Mouse (Mus musculus): ENCODE measurements around the gene Plekhg6. TPM values are rescaled to one million over a fixed set of nuclear protein-coding genes. Genes with fewer than 3 reads are reported as not detected.

The Plekhg6 gene
- polyA plus RNA-seq (2015; fragmentation: Nextera tagmentation; extraction: Ambion mirVana) = 3.1 and 3.9 TPM in 2 replicates

GRCm38 (mm10) chr6:125380372-125381360 is at the start of gene Plekhg6:
Gene Plekhg6, minus strand, starts transcription at chr6:125380793.
- Histone ChIP-seq H3K27me3 (replicated peaks) (peaks cover 26% of the 10 kb centered on the region), H3K27ac (no peak within 1 kb of the TSS)

GRCm38 (mm10) chr6:125429741-125430140 is 49.1 kb upstream of the Plekhg6 start:
- Histone ChIP-seq H3K4me3 (replicated peaks) (no peak overlapping the region), H3K9ac (no peak overlapping the region), H3K36me3 (no peaks in the 10 kb centered on the region), H3K9me3 (no peaks in the 10 kb centered on the region), H3K27ac (no peak overlapping the region), H3K27me3 (replicated peaks) (no peaks in the 10 kb centered on the region), H3K4me2 (no peak overlapping the region), H3K4me1 (peaks cover 12% of the 10 kb centered on the region)
- no peak for ATAC-seq (ENCODE audit: insufficient read depth, low FRiP score, low read depth)
- WGBS = 69% methylated on average over 6 of the region's 6 CpGs

More at GRCm38 (mm10) chr6:125380372-125381360, at the start of gene Plekhg6:
- Histone ChIP-seq H3K4me3 (replicated peaks) (peak within 1 kb of the TSS; percentile 48), H3K9me3 (no peaks in the 10 kb centered on the region), H3K9ac (peak within 1 kb of the TSS; percentile 11; the same call in 1 of the 2 replicates), H3K36me3 (no peaks in the 10 kb centered on the region), H3K4me1 (peaks cover 35% of the 10 kb centered on the region), H3K4me2 (peak within 1 kb of the TSS; percentile 92)
- WGBS = 10% methylated on average over 33 of the region's 40 CpGs
- peak; percentile 48 for ATAC-seq (ENCODE audit: insufficient read depth, low FRiP score, low read depth)

DNA sequence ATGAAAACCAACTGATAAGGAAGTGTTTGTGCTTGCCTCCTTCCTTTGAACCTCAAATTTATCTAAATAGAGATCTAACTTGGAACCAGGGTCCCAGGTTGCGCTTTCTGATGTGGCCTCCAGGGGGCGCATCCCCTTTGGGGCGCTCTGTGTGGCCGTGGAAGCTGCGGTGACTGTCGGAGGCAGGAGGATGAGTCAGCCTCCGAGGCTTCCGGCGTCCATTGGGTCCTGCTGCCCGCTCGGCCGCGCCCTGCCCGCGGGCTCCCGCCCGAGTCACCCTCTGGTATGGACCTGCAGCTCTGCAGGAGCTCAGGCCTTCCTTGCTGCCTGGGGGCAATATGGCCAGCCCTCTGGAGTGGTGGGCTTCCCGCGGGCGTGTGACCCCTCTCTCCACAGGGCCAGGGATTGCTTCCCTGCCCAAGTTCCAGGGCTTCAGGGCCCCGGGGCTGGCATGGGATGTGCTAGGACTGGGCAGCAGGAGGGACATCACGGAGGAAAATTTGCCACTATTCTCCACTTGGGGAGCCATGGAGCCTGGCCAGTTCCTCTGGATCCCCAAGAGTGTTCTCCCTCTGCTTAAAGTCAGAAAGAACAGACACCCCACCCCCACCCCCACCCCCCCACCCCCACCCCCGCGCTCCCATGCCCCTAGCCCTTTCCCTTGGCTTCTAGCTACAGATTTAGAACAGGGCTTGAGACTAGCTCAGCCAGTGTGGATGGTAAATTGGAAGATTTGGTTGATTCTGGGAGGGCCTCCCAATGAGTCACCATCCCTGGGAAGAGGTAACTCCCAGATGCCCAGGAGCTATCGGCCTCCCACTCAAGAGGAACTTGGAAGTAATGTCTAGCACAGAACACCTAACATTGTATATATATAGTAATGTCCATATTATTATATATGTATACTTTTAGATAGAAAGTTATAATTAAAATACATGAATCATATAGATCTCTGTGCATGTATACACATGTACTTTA is 46.1 kb upstream of the Plekhg6 start:
- Histone ChIP-seq H3K9ac (peak overlapping the region; percentile 47; the same call in 1 of the 2 replicates), H3K4me2 (peak overlapping the region; percentile 96), H3K9me3 (no peaks in the 10 kb centered on the region), H3K27ac (peak overlapping the region; percentile 85), H3K27me3 (replicated peaks) (no peaks in the 10 kb centered on the region), H3K36me3 (no peaks in the 10 kb centered on the region), H3K4me1 (peaks cover 31% of the 10 kb centered on the region), H3K4me3 (replicated peaks) (peak overlapping the region; percentile 48)
- ATAC-seq (ENCODE audit: insufficient read depth, low FRiP score, low read depth) = peak; percentile 47
- WGBS = 2% methylated on average over 25 of the region's 25 CpGs

DNA sequence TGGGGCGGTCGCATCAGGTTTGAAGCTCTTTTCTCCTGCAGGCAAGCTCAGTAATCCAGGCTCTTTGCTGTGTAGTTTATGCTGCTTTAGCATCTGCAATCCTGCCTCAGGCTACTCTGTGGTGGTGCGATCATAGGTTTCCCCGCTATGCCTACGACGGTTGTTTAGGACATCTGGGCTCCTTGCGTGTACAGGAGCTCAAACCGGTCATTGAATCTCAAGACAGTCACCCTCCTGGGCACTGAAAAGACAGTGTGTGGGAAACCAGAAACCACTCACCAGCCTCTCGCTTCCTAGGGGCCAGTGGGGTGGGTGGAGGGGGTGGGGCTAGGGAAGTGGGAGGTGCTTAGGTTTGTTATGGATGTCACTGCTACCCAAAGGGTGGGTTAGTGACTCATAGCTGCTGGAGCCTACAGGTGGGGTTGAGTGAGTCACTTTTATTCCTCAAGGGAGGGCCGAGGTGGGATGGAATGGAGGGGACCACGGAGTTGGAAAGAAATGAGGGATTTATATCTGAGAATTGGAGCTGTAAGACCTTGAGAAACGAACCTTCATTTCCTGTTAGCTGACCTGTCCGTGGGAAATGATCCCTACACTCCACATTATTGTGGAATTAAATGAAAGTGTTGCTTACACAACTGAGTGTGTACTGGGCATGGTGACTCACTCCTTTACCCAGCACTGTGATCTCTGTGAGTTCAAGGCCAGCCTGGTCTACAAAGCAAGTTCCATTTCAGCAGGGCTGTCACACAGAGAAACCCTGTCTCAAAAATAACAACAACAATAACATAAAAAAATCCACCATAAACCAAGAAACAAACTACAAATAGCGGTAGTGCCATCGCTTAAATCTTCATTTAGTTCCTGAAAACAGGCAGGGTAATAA is 44.9 kb upstream of the Plekhg6 start:
- no peaks in the 10 kb centered on the region for H3K9me3 ChIP-seq
- no peaks in the 10 kb centered on the region for H3K27me3 ChIP-seq (replicated peaks)
- H3K36me3 ChIP-seq = no peaks in the 10 kb centered on the region
- H3K4me2 ChIP-seq = no peak overlapping the region
- ATAC-seq (ENCODE audit: insufficient read depth, low FRiP score, low read depth) = no peak
- 58% methylated on average over 15 of the region's 15 CpGs for WGBS
- no peak overlapping the region for H3K9ac ChIP-seq
- peak overlapping the region; percentile 11; the same call in 1 of the 2 replicates for H3K27ac ChIP-seq
- H3K4me3 ChIP-seq (replicated peaks) = no peak overlapping the region
- peaks cover 25% of the 10 kb centered on the region for H3K4me1 ChIP-seq

- H3K27ac ChIP-seq = peak overlapping the region; percentile 83; the same call in 1 of the 2 replicates
- H3K9ac ChIP-seq = no peak overlapping the region
- no peak overlapping the region for H3K4me3 ChIP-seq (replicated peaks)
- H3K4me2 ChIP-seq = no peak overlapping the region
- no peaks in the 10 kb centered on the region for H3K36me3 ChIP-seq
- ATAC-seq (ENCODE audit: insufficient read depth, low FRiP score, low read depth) = no peak
- WGBS = 66% methylated on average over 3 of the region's 3 CpGs
- H3K27me3 ChIP-seq (replicated peaks) = no peaks in the 10 kb centered on the region
- no peaks in the 10 kb centered on the region for H3K9me3 ChIP-seq
- H3K4me1 ChIP-seq = peaks cover 23% of the 10 kb centered on the region
Measured at GRCm38 (mm10) chr6:125424156-125424555, 43.6 kb upstream of the Plekhg6 start.

- no peaks in the 10 kb centered on the region for H3K36me3 ChIP-seq
- H3K4me3 ChIP-seq (replicated peaks) = no peak overlapping the region
- no peaks in the 10 kb centered on the region for H3K9me3 ChIP-seq
- 59% methylated on average over 13 of the region's 13 CpGs for WGBS
- no peaks in the 10 kb centered on the region for H3K27me3 ChIP-seq (replicated peaks)
- H3K9ac ChIP-seq = no peak overlapping the region
- peak overlapping the region; percentile 83 for H3K27ac ChIP-seq
- ATAC-seq (ENCODE audit: insufficient read depth, low FRiP score, low read depth) = no peak
- H3K4me1 ChIP-seq = peaks cover 23% of the 10 kb centered on the region
- H3K4me2 ChIP-seq = no peak overlapping the region
Measured at GRCm38 (mm10) chr6:125423507-125423906, 42.9 kb upstream of the Plekhg6 start.

- Histone ChIP-seq H3K4me2 (peak overlapping the region; percentile 48), H3K4me3 (replicated peaks) (no peak overlapping the region), H3K36me3 (no peaks in the 10 kb centered on the region), H3K4me1 (peaks cover 23% of the 10 kb centered on the region), H3K9ac (no peak overlapping the region), H3K27ac (peak overlapping the region; percentile 83), H3K27me3 (replicated peaks) (no peaks in the 10 kb centered on the region), H3K9me3 (no peaks in the 10 kb centered on the region)
- no peak for ATAC-seq (ENCODE audit: insufficient read depth, low FRiP score, low read depth)
- WGBS = 32% methylated on average over 3 of the region's 3 CpGs
Measured at GRCm38 (mm10) chr6:125423099-125423498, 42.5 kb upstream of the Plekhg6 start.

GRCm38 (mm10) chr6:125422051-125422822 is 41.6 kb upstream of the Plekhg6 start:
- no peaks in the 10 kb centered on the region for H3K9me3 ChIP-seq
- WGBS = 17% methylated on average over 19 of the region's 20 CpGs
- H3K36me3 ChIP-seq = no peaks in the 10 kb centered on the region
- no peaks in the 10 kb centered on the region for H3K27me3 ChIP-seq (replicated peaks)
- peak overlapping the region; percentile 18; the same call in 1 of the 2 replicates for H3K4me3 ChIP-seq (replicated peaks)
- peak overlapping the region; percentile 48 for H3K4me2 ChIP-seq
- H3K27ac ChIP-seq = peak overlapping the region; percentile 83
- ATAC-seq (ENCODE audit: insufficient read depth, low FRiP score, low read depth) = peak; percentile 73
- peaks cover 23% of the 10 kb centered on the region for H3K4me1 ChIP-seq
- H3K9ac ChIP-seq = no peak overlapping the region

DNA sequence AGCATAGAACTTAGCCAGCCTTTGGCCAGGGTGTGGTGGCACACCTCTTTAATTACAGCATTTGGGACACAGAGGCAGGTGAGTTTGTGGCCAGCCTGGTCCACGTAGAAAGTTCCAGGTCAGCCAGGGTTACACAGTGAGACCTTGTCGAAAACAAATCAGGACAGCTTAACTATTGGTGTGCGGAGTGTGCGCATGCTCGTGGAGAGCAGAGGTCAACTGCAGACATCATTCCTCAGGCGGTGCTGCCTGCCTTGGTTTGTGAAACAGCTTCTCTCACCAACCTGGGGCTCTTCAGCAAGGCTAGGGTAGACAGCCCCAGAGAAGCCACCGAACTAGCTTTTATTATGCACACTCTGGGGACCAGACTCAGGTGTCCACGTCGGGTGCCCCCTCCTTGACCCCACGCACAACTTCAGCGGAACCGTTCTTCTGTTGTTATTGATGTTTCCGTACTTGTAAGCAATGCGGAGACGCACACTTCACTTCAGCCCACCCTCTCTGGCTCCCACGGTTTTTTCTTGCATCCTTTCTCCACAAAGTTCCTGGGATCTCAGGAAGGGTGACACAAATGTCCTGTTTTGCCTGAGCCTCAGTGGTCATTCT is 40.0 kb upstream of the Plekhg6 start:
- no peak for ATAC-seq (ENCODE audit: insufficient read depth, low FRiP score, low read depth)
- peaks cover 18% of the 10 kb centered on the region for H3K4me1 ChIP-seq
- H3K27ac ChIP-seq = no peak overlapping the region
- H3K9me3 ChIP-seq = no peaks in the 10 kb centered on the region
- no peak overlapping the region for H3K9ac ChIP-seq
- H3K36me3 ChIP-seq = no peaks in the 10 kb centered on the region
- 53% methylated on average over 16 of the region's 16 CpGs for WGBS
- no peaks in the 10 kb centered on the region for H3K27me3 ChIP-seq (replicated peaks)
- H3K4me3 ChIP-seq (replicated peaks) = no peak overlapping the region
- no peak overlapping the region for H3K4me2 ChIP-seq

DNA sequence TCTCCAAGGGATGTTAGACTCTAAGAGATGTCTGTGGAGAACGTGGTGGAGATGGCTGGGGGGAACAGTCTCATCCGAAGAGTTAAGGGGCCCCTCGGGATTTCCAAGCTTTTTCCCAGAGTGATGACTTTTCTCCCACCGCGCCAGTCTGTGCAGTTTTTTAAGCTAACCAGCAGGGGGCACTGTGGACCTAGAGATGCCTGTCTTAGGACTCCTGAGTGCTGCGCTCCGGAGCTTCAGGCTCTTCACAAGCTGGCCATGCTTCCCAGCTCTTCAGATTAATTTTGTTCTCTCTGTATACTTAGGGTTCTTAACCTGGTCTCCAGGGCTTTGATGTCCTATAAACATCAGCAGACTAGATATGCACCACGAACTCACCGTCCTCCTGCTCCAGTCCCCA is 38.2 kb upstream of the Plekhg6 start:
- Histone ChIP-seq H3K9ac (no peak overlapping the region), H3K27me3 (replicated peaks) (no peaks in the 10 kb centered on the region), H3K27ac (no peak overlapping the region), H3K36me3 (no peaks in the 10 kb centered on the region), H3K4me2 (no peak overlapping the region), H3K4me1 (peaks cover 14% of the 10 kb centered on the region), H3K9me3 (no peaks in the 10 kb centered on the region), H3K4me3 (replicated peaks) (no peak overlapping the region)
- peak; percentile 42; the same call in 1 of the 2 replicates for ATAC-seq (ENCODE audit: insufficient read depth, low FRiP score, low read depth)
- WGBS = 8% methylated on average over 9 of the region's 9 CpGs
